Mouse (Mus musculus) liver, embryonic 11.5 days (tissue): ENCODE results near the gene Scaf8. TPM values are rescaled to one million over a fixed set of nuclear protein-coding genes. Genes with fewer than 3 reads are reported as not detected.
"Not testable (repeated sequence)": the region's sequence is repeated elsewhere in the genome, so short reads cannot be mapped to it uniquely, and the experiment has no call there.

ENCODE experiments used
- ATAC-seq: fragments of 200-750 bp; cut with Nextera tagmentation; replicated peaks from 2 replicates; pipeline ENCODE4 v1.8.0; 2017; ENCODE audit warnings: moderate number of reproducible peaks, mild to moderate bottlenecking, moderate TSS enrichment, moderate library complexity; ENCODE audit not compliant: low FRiP score
- DNase-seq: peaks from one replicate; pipeline ENCODE4 v3.0.0-alpha.2; 2017; ENCODE audit warnings: low spot score
- H3K27ac ChIP-seq: fragments of 300-500 bp; sonication (generic); 2 replicates; pipeline ENCODE4 v1.5.1; 2014; ENCODE audit warnings: mild to moderate bottlenecking, low read depth, low read length, control low read depth
- H3K27me3 ChIP-seq: fragments of 300-500 bp; sonication (generic); replicated peaks from 2 replicates; pipeline ENCODE4 v1.6.1; 2014; ENCODE audit warnings: low read length, mixed read lengths; ENCODE audit not compliant: control insufficient read depth, insufficient read depth
- H3K36me3 ChIP-seq: fragments of 300-500 bp; sonication (generic); 2 replicates; pipeline ENCODE4 v1.6.1; 2014; ENCODE audit warnings: mild to moderate bottlenecking, low read length, moderate library complexity, mixed read lengths; ENCODE audit not compliant: control insufficient read depth, insufficient read depth
- H3K4me1 ChIP-seq: fragments of 300-500 bp; sonication (generic); replicated peaks from 2 replicates; pipeline ENCODE4 v1.6.1; 2014; ENCODE audit warnings: low read length, mixed read lengths; ENCODE audit not compliant: control insufficient read depth, insufficient read depth
- H3K4me2 ChIP-seq: fragments of 300-500 bp; sonication (generic); 2 replicates; pipeline ENCODE4 v1.6.1; 2014; ENCODE audit warnings: mild to moderate bottlenecking, control low read depth, moderate library complexity
- H3K4me3 ChIP-seq: fragments of 300-500 bp; sonication (generic); 2 replicates; pipeline ENCODE4 v1.5.1; 2014; ENCODE audit warnings: low read depth, low read length, control low read depth
- H3K9ac ChIP-seq: fragments of 300-500 bp; sonication (generic); 2 replicates; pipeline ENCODE4 v1.6.1; 2014; ENCODE audit warnings: low read depth, low read length, control low read depth
- H3K9me3 ChIP-seq: fragments of 300-500 bp; sonication (generic); 2 replicates; pipeline ENCODE4 v1.6.1; 2016; ENCODE audit warnings: low read length, inconsistent platforms, mixed read lengths; ENCODE audit not compliant: control insufficient read depth
- WGBS: fragments of 180-500 bp; shearing (Covaris S2); extraction: QIAGEN DNeasy Blood & Tissue Kit; methylation state at CpG from one replicate; pipeline ENCODE4 v1.1.7; 2014; 5-methylcytosine and 5-hydroxymethylcytosine counted together
- polyA plus RNA-seq: library from polyadenylated mRNA; unstranded; fragments of >200 nt; fragmentation: Nextera tagmentation; extraction: Ambion mirVana; gene quantifications from 2 replicates; pipeline ENCODE4 v1.2.1, GENCODE M21; 2014

The Scaf8 gene
- polyA plus RNA-seq, 1 experiment from 2014 or later = 24.4 TPM

GRCm38 (mm10) chr17:3129791-3130190 is 15.0 kb downstream of the Scaf8 start:
- no peaks in the 10 kb centered on the region for H3K36me3 ChIP-seq
- no peaks in the 10 kb centered on the region for H3K9me3 ChIP-seq
- H3K4me1 ChIP-seq = no peaks in the 10 kb centered on the region
- 94% methylated on average over 3 of the region's 3 CpGs for WGBS
- DNase-seq (no peak), ATAC-seq (no peak)
- no peak overlapping the region for H3K27ac ChIP-seq
- H3K4me2 ChIP-seq = no peak overlapping the region
- no peak overlapping the region for H3K9ac ChIP-seq
- no peaks in the 10 kb centered on the region for H3K27me3 ChIP-seq
- H3K4me3 ChIP-seq = no peak overlapping the region

DNA sequence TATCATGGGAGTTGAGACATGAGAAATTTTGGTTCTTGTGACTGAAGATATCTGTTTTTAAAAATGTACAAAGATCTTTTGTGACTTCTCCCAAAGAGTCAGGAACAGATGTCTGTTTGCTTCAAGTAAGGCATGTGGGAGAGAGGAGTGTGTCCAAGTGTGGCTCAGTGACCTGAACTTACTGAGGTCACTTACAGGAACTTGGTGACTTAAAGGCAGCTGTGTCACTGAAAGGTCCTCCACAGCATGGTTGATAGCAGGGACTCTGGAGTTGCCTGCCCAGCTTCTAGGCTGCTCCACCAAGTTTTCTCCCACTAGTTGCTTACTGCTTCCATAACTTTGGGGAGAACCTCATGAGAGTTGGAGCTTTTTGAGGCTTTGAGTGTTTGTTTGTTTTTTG is 20.6 kb downstream of the Scaf8 start:
- Histone ChIP-seq H3K4me3 (no peak overlapping the region), H3K36me3 (no peaks in the 10 kb centered on the region; the same call in 1 of the 2 replicates), H3K9me3 (no peaks in the 10 kb centered on the region), H3K27me3 (no peaks in the 10 kb centered on the region), H3K27ac (no peak overlapping the region; the same call in 1 of the 2 replicates), H3K4me1 (peaks cover 24% of the 10 kb centered on the region), H3K9ac (no peak overlapping the region), H3K4me2 (no peak overlapping the region)
- ATAC-seq (no peak), DNase-seq (no peak)

GRCm38 (mm10) chr17:3136127-3136526 is 21.4 kb downstream of the Scaf8 start:
- 90% methylated on average over 7 of the region's 7 CpGs for WGBS
- ATAC-seq (no peak), DNase-seq (no peak)
- Histone ChIP-seq H3K4me2 (no peak overlapping the region), H3K27ac (no peak overlapping the region), H3K9ac (no peak overlapping the region), H3K9me3 (no peaks in the 10 kb centered on the region), H3K4me1 (peaks cover 29% of the 10 kb centered on the region), H3K27me3 (no peaks in the 10 kb centered on the region), H3K4me3 (no peak overlapping the region), H3K36me3 (peaks cover 2% of the 10 kb centered on the region; the same call in 1 of the 2 replicates)

DNA sequence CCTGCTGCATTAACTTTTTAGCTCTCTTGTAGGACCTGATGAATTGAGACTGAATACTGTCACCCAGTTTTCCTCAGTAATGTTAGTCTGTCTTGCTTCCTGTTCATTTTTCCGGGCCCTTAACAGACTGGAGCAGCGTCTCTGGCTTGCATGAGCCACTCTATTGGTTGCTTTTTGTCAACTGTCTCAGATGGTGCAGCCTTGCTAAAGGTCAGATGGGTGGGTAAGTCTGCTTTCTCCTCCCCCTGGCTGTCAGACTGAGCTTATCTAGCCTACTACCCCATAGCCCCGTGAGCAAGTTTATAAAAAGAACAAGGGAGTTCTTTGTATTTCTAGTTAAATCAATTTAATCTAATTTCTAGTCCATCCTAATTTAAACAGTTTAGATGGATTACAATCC is 23.6 kb downstream of the Scaf8 start:
- Histone ChIP-seq H3K36me3 (peaks cover 2% of the 10 kb centered on the region; the same call in 1 of the 2 replicates), H3K9me3 (no peaks in the 10 kb centered on the region), H3K4me1 (peaks cover 29% of the 10 kb centered on the region), H3K4me2 (peak overlapping the region; percentile 6; the same call in 1 of the 2 replicates), H3K9ac (no peak overlapping the region), H3K27ac (no peak overlapping the region), H3K27me3 (no peaks in the 10 kb centered on the region), H3K4me3 (no peak overlapping the region)
- ATAC-seq = peak; percentile 88
- WGBS = 31% methylated on average over 3 of the region's 3 CpGs
- no peak for DNase-seq

- no peak overlapping the region for H3K4me3 ChIP-seq
- H3K9ac ChIP-seq = no peak overlapping the region
- H3K36me3 ChIP-seq = peaks cover 2% of the 10 kb centered on the region; the same call in 1 of the 2 replicates
- ATAC-seq = peak; percentile 76
- no peak for DNase-seq
- peaks cover 29% of the 10 kb centered on the region for H3K4me1 ChIP-seq
- H3K27ac ChIP-seq = no peak overlapping the region
- H3K9me3 ChIP-seq = no peaks in the 10 kb centered on the region
- WGBS = 55% methylated on average over 1 of the region's 1 CpGs
- H3K27me3 ChIP-seq = no peaks in the 10 kb centered on the region
- peak overlapping the region; percentile 40 for H3K4me2 ChIP-seq
These were observed 25.3 kb downstream of the Scaf8 start for GRCm38 (mm10) chr17:3140100-3140499.

DNA sequence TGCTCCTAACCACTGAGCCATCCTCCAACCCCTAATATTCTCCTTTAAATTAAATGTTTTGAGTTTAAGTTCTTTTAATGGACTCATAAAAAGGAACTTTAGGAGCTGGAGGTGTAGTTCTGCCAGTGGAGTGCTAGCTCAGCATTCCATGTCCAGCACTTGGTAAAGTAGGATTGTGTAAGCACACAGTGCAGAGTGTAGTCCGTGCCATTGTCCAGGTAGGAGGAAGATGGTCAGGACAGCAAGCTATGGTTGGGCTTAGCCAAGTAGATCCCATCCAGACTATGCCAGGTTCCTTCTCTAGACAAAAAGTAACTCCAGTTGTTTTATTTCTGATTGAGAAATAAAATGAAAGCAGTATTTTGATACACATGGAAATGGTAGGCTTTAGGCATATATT is 34.1 kb downstream of the Scaf8 start:
- no peak for ATAC-seq
- no peak for DNase-seq
- Histone ChIP-seq H3K36me3 (peaks cover 6% of the 10 kb centered on the region; the same call in 1 of the 2 replicates), H3K4me2 (no peak overlapping the region), H3K9me3 (no peaks in the 10 kb centered on the region), H3K4me3 (no peak overlapping the region), H3K27me3 (no peaks in the 10 kb centered on the region), H3K4me1 (peaks cover 7% of the 10 kb centered on the region), H3K27ac (no peak overlapping the region), H3K9ac (no peak overlapping the region)
- WGBS = 84% methylated on average over 1 of the region's 1 CpGs

GRCm38 (mm10) chr17:3149541-3149940 is 34.8 kb downstream of the Scaf8 start:
- no peak overlapping the region for H3K27ac ChIP-seq
- WGBS = 8% methylated on average over 1 of the region's 1 CpGs
- H3K9ac ChIP-seq = no peak overlapping the region
- peaks cover 7% of the 10 kb centered on the region for H3K4me1 ChIP-seq
- no peak overlapping the region for H3K4me2 ChIP-seq
- no peak for DNase-seq
- peak; percentile 66 for ATAC-seq
- H3K9me3 ChIP-seq = no peaks in the 10 kb centered on the region
- no peaks in the 10 kb centered on the region for H3K27me3 ChIP-seq
- H3K4me3 ChIP-seq = no peak overlapping the region
- H3K36me3 ChIP-seq = peaks cover 6% of the 10 kb centered on the region; the same call in 1 of the 2 replicates

- H3K9me3 ChIP-seq, H3K27me3 ChIP-seq, DNase-seq, H3K4me2 ChIP-seq, H3K27ac ChIP-seq, H3K4me3 ChIP-seq, H3K36me3 ChIP-seq, ATAC-seq, H3K9ac ChIP-seq, H3K4me1 ChIP-seq: not testable (repeated sequence)
- WGBS = 71% methylated on average over 1 of the region's 1 CpGs
These were observed 35.9 kb downstream of the Scaf8 start for GRCm38 (mm10) chr17:3150701-3151100.

DNA sequence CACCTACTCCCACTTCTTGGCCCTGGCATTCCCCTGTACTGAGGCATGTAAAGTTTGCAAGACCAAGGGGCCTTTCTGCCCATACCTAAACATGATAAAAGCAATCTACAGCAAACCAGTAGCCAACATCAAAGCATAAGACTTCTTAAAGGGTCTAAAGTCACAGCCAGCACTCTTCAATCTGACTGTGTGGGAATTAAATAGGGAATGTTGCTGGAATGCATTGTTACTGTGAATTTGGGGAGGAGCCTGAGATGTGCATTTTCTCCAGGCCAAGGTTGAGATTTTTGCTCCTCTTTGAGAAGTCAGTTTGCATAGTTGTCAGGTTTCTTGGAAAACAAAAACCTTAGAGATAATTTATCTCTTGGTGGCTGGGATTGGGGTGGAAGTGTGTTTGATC is 36.4 kb downstream of the Scaf8 start:
- Histone ChIP-seq H3K4me2 (no peak overlapping the region), H3K4me1 (peaks cover 7% of the 10 kb centered on the region), H3K9ac (no peak overlapping the region), H3K27ac (no peak overlapping the region), H3K27me3 (no peaks in the 10 kb centered on the region), H3K9me3 (no peaks in the 10 kb centered on the region), H3K4me3 (no peak overlapping the region), H3K36me3 (peaks cover 6% of the 10 kb centered on the region)
- no peak for ATAC-seq
- no peak for DNase-seq
